Mouse (Mus musculus) skeletal muscle tissue, adult 2 months (tissue): ENCODE results near the gene Trappc11.
A peak's percentile ranks its signal among the peaks of the same experiment; 100 is the strongest.

Experiments used
- DNase-seq: peaks from one replicate; pipeline ENCODE4 v3.0.0-alpha.2; 2012; ENCODE audit warnings: low read depth, low spot score

The Trappc11 gene

DNA sequence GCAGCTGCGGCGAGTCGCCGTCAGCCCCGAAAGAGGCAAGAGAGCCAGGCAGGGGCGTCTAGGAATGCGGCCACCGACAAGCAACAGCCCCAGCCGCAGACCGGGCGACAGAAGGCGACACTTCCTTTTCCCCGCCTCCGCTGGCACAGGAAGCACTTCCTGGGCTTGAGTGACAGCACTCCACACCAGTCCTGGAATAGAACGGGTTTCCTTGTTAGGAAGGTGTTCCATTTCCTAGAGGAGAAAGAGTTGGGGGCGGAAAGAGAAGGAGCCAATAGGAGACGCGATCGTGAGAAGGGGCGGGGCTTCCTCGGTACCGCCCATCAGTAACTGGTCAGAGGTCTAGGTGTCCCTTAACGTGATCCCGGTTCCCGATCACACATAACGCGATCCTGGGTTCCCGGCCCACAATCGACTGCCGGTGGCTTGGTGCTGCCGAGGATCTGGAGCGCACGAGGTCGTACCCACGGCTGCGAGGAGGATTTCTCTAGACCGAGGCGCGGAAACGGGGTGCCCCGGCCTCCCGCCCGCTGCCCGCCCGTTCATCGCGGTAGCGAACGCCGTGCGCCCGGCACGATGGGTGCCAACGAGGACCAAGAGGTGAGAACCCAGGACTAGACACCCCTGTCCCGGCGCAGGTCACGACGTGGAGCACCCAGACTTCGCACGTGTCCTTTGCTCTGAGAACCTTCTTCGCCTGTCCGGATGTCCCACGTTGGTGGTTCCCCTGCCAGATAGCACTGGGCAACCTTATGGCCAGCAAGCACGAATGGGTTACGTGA lies at the start of gene Trappc11, which contains the start of gene Rwdd4a:
Trappc11 (minus strand) TSS at position 127 of the 782 bp plus-strand sequence.
Rwdd4a (plus strand) TSS at position 321 of the 782 bp plus-strand sequence.
- peak; percentile 98 for DNase-seq

DNA sequence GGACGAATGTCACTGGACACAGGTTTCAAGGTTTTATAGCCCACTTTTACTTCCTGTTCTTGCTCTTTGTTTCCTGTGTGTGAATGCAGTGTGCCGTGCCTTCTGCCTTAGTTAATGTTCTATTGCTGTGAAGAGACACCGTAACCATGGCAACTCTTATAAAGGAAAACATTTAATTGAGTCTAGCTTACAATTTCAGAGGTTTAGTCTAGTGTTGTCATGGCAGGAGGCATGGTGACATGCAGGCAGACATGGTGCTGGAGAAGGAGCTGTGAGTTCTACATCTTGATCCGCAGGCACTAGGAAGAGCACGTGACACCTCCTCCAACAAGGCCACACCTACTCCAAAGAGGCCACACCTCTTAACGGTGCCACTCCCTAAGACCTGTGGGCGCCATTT lies 48.2 kb upstream of the Trappc11 start:
- DNase-seq: no peak

DNA sequence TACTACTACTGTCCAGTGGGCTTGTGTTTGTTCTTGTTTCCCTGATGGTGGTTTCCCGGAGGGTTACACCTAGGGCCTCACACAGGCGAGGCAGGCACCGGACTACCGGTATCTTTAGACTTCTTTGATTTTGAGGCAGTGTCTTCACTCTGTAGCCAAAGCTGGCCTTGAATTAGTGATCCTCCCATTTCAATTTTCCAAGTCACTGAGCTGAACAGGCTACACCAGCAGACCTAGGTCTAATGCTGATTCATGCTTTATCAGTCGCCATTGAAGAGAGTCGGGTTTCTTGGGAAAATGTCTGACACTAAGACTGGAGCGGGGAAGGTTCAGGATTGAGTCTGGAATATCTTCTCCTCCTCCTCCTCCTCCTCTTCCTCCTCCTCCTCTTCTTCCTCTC lies 40.2 kb upstream of the Trappc11 start:
- no peak for DNase-seq

DNA sequence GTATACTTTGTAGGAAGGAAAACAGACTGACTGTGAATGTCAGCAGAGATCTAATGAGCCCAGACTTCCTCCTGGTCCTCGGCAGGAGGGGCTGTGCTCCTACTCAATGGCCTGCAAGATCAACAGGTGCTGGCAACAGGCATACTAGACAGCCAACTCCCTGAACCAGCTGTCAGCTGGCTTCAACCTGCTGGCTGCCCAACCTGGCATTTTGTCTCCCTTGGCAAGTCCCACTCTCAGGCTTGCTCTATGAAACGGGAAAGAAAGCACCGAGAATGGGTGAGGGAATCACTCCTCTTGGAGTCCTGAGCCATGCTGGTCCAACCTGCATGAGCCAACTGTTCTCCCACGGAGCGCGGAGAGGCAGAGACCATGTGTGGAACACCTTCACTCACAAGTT lies 36.9 kb upstream of the Trappc11 start:
- DNase-seq: peak; percentile 91

DNA sequence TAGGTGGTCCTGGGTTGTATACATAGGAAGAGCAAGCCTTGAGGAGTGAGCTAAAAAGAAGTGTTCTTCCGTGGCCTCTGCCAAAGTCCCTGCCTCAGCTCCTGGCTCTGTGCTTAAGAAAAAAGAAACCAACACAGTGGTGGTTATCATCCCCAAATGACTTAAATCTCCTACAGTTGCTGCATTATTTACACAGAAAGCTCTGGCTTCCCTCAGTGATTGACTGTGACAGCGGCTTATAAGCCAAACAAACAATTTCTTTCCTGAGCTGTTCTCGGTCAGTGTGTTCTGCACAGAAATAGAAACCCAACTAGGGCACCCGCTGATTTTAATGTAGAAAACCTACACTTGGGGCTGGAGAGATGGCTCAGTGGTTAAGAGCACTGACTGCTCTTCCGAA lies 34.8 kb upstream of the Trappc11 start:
- DNase-seq: no peak

DNA sequence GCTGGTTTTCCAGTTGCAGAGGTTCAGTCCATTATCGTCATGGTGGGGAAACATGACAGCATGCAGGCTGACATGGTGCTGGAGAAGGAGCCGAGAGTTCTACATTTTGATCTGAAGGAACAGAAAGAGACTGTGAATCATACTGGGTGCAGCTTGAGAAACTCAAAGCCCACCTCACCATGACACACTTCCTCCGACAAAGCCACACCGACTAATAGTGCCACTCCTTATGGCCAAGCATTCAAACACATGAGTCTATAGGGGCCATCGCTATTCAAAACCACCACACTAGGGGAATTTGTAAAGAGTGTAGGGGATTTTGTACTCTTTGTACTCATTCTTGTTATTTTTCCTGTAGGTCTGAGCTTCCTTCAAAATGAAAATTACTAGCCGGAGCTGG lies 33.3 kb upstream of the Trappc11 start:
- DNase-seq: no peak

DNA sequence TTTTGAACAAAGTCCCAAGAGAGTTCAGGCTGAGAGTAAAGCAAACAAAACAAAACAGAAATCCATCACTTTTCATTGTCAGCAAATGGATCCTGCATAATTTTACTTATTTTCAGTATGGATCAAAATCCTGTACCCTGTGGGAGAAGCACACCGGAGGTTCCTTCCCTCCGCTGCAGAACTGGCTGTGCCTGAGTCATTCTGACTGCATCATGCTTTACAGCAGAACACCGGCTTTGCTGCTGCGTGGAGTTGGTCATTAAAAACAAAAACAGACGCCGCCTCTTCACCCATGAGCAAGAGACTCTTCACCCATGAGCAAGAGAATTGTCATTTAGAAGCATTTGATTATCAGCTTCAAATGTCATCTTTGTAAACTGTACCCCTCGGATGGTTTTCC lies 27.5 kb upstream of the Trappc11 start:
- DNase-seq: no peak

DNA sequence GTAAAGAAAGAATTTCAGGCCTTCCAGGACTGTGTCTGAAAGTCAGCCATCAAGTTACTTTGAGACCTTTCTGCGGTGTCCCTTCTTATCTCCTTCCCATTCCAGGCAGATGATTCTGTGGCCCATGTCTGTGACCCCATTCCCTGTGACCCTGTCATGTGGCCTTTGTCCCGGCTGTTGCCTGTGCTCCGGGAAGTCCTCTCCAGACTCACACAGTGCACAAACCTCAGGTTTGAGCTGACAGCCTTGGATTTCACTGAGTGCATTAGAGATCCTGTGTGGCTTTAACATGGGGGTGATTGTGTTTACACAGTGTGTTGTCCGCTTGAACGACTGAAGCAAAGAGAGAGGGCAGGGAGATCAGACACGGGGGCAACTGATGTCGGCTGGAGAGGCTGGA lies 25.0 kb upstream of the Trappc11 start:
- DNase-seq: no peak

DNA sequence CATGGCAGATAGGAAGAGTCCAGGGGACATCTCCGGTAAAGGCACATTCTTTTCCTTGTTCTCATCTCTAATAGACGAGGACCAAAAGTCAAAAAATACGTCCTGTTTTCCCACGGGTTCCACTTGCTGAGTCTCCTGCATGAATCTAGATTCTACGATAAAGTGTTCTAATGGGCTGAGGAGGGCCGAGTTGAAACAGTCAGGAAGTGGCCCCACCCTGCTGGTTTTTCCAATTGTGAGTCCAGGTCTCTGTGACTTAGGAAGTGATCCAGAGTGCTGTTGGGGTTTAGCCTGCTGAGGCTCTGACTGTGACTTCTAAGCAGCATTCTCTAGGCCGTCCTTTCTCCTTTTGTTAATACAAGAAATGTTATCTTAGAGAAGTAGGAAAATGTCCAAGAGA lies 23.2 kb upstream of the Trappc11 start:
- no peak for DNase-seq

DNA sequence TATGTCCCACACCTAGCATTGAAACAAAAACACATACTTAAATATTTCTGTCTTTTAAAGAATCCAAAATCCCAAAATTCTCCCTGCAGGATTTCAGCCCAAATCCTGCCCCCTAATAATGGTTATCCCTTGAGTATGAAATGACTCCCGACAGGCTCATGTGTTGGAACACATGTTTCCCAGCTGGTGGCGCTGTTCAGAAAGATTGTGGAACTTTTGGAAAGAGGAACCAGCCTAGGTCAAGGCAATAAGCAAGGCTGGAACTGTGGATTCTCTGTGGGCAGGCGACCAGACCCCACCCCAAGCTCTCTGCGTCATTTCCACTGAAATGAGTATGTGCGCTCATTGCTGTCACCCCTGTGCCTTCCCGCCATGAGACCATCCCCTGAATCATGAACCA lies 20.3 kb upstream of the Trappc11 start:
- no peak for DNase-seq

DNA sequence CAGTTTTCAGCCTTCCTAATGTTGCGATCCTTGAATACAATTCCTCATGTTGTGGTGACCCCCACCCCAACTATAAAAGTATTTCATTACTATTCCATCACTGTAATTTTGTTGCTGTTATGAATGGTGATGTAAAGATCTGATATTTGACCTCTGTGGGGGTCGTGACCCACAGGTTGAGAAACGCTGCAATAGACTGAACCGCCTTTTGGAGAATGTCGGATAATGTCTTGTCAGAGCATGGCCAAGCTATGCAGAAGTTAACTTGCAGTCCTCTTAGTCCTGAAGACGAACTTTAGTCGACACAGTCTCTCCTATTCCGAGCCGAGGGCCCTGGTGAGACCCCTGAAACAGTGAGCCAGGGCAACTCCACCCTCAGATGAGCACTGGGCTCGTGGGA lies 13.8 kb upstream of the Trappc11 start:
- DNase-seq: no peak

DNA sequence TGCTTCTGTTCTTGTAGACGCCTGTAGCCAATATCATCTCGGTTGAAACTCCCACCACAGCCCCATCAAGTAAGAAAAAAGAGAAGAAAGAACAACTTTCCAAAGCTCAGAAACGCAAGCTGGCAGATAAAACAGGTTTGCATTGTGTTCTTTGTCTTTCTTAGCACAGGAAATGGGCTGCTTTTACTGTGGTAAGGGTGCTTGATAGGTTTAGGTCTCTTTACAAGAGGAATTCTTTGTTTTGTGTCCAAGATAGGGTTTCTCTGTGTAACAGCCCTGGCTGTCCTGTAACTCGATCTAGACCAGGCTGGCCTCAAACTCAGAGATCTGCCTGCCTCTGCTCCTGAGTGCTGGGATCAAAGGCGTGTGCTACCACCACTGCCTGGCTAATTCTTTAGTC lies 10.8 kb upstream of the Trappc11 start:
- no peak for DNase-seq

DNA sequence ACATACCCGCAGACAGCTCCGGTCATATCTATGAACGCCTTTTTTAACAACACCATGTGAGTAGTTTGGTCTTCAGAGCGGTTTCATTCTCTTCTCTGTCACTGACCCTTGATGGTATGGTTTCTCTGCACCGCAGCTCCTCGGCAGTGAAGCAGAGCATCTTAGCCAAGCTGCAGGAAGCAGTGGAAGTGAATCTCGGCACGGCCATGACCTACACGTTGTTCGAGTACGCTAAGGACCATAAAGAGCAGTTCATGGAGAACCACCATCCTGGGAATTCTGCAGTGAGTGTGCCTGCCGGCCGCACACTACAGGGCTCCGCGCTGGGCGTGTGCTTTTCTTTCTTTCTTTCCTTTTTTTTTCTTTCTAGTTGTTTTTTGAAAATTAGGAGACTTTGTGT lies 9.5 kb upstream of the Trappc11 start:
- no peak for DNase-seq

DNA sequence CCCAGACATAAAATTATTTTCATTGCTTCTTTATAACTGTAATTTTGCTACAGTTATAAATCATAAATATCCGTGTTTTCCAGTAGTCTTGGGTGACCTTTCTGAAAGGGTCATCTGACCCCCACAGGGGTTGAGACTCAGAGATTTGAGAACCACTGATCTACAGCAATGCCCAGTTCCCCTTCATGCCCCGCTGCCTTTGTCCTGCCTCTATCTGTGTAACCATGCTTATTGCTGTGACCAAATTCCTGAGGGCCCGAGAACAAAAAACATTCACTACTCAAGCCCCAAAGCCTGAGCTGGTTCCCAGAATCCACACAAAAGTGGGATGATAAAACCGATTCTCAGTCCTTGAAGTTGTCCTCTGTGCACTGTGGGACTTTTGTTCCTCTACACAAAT lies 5.1 kb upstream of the Trappc11 start:
- DNase-seq: no peak

DNA sequence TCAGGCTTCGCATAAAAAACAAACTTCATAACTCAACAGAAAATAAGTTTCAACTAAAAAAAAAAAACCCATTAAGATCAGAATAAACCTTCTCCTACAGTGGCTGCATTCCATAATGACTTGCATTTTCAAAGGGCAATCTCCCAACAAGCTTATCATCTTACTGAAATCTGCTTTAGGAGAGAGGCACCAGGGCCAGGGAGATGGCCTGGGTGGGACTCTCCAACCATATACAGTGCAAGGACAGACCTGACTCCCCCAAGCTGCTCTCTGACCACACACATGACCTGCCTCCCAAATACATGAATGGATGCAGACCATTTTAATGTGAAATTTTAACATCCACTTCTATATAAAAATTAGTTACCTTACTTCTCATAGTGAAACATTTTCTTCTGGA lies 5.2 kb downstream of the Trappc11 start:
- DNase-seq: no peak

DNA sequence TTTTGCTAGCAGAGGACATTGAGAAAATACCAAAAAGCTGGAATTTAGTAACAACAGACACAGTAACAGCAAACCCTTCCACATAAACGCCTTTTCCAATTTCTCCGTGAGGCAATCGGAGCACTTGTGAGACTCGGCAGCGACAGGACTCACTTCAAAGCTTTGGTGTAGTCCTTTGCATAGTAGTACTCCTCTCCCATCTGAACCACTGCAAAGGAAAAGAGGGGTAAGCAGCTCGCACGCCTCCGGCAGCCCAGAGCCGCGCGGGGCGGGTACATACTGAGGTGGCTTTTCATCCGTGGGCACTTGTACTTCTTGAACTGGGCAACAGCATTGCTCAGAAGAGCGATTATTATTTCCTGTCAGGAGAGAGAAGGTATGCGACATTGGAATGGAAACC lies 19.7 kb downstream of the Trappc11 start:
- DNase-seq: no peak

DNA sequence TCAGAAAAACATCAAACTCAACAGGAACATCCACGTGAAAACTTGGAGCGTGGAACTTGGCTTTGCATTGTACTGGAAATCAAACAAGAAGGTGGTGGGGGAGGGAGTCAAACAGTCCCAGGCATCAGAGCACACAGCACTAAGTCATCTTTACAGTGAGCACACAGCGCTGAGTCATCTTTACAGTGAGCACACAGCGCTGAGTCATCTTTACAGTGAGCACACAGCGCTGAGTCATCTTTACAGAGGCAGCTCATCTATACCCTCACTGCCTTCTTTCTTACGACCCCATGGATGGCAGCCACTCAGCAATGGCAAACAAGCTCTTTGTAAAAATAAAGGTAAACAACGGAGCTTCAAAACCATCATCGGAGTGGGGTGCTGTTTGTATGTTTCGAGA lies 22.3 kb downstream of the Trappc11 start:
- no peak for DNase-seq

DNA sequence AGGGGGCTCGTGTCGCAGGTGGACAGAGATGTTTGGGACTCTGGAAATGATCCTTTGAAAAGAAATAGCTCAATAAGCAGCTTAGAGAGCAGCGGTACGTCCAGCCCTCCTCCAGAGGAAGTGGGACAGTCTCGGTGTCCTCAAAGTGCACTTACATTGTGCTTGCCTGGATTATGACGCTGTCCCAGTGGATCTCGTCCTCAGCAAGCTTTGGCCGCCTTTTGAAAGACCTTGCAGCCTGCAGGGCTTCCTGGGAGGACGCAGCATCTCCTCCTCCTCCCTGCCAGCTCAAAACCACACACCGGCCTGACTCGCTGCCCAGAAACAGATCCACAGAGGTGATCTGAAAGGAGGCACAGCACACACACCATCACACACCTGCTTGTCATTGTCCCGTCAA lies 27.8 kb downstream of the Trappc11 start:
- no peak for DNase-seq

DNA sequence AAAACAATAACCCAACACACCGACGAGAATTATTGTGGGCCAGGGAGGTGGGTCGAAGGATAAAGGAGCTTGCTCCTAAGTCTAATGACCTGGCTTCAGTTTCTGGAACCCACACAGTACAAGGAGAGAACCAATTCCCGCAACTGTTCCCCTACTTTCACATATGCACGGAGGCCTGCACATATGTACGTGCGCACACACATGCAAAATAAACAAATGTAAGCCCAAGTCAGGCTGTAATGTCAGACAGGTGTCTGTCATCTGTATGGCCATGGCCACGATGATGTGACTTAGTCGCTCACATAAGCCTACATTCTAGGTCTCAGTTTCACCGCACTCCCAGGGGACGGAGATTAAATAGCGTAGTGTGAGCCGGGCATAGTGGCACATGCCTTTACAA lies 30.7 kb downstream of the Trappc11 start:
- no peak for DNase-seq

DNA sequence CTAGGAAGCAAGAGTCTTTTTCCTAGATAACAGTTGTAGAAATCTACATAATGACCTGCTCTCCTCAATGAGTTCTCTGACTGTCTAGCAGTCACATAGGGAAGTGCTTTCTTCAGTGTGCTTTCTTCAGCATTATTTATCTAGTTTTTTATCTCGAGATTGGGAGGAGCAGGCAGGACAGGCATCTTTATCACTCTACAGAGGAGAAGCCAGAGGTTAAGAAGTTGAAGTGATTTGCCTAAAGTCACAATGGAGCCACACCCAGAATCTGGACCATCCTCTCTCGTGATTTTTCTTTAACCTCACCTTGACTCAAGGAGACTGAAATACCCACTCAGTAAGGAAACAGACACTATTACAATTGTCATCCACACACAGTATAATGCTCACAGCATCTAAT lies 31.3 kb downstream of the Trappc11 start:
- DNase-seq: no peak

DNA sequence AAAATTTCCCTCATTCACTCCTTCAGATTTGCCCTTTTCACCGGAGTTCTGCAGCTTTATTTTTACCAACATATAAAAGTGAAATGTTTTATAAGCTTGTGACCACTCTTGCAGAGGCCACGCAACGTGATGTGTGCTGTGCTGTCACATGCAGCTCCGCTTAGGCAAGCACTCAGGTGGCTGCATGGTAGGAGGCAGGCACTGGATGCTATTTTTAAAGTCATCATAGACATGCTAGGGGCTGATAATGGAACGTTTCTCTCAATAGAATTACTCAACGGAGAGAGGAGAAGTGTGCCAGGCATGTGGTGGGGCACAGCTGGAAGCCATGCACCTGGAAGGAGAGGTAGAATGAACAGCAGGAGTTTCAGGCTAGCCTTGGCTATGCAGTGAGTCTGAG lies 37.8 kb downstream of the Trappc11 start:
- no peak for DNase-seq

DNA sequence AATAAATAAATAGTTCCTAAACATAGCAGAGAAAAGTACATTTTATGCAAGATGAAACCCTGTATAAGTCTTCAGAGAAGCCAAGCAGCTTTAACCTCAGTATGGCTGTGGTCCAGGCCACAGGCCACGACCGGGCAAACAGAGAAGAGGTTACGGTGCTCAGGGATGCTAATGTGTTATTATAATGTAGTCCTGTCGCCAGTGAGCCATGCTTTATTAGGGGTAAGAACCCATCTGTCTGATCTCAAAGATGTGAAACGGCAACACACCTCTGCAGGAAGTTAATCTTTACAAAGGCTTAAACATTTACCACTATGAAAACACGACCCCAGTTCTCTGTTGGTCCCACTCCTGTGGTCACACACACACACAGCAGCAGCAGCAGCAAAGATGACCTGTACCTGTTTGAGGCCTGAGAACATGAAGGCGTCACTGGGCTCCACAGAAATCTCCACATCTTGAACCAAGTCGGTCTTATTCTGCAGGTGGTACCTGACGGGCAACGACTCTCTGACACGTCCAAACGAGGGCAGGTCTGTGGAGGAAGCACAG lies 38.6 kb downstream of the Trappc11 start:
- DNase-seq: no peak

DNA sequence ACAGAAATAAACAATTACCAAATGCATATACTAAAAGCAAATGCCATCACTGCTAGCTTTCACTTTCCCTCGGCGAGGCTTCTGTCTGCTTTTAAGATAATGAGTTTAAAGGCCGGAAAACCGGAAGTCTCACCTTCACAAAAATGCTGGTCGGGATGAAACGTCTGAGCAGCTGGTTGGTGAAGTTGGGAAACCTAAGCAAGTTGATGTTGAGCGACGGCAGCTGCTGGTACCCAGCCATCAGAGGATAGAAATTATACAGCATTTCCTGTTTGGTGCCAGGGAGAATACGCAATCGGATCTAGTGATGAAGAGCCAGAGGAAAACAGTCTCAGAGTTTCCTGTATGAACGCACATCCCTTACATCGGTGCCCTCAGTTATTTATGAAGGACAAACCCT lies 40.2 kb downstream of the Trappc11 start:
- no peak for DNase-seq

DNA sequence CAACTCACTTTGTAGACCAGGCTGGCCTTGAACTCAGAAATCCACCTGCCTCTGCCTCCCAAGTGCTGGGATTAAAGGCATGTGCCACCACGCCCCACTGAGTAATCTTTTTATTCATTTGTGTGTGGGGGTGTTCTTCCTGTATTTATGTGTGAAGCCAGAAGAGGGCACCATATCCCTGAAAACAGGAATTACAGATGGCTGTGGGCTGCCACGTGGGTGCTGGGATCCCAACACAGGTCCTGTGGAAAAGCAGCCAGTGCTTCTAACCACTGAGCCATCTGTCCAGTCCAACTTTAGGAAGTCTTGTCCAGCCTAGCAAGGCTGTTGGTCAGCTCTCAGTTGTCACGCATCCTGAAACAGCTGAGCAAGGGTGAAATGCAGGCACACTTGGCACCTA lies 46.0 kb downstream of the Trappc11 start:
- no peak for DNase-seq
